Mouse (Mus musculus): Measurements from ENCODE around the gene Smco3. TPM values are rescaled to one million over a fixed set of nuclear protein-coding genes. Genes with fewer than 3 reads are reported as not detected.
"Not testable (repeated sequence)": the region's sequence is repeated elsewhere in the genome, so short reads cannot be mapped to it uniquely, and the experiment has no call there.

Smco3 gene
- not detected in 2 replicates for polyA plus RNA-seq (2012; ENCODE audit: insufficient read depth, insufficient read length, low replicate concordance, missing spikeins)

- TF ChIP-seq CTCF (IDR thresholded peaks at IDR 0.05; ENCODE audit: insufficient read depth, low read depth, low read length) = no peak
- no peak for TF ChIP-seq POLR2A (IDR thresholded peaks at IDR 0.05; ENCODE audit: insufficient read depth, low read depth, low read length)
- WGBS = 58% methylated on average over 4 of the region's 4 CpGs
- H3K4me1 ChIP-seq (ENCODE audit: control insufficient read depth, insufficient read depth, low read length) = 0 out of 2 replicates have a peak, but pooled peaks cover 3% of the 10 kb centered on the region
- 0 out of 2 replicates have a peak within 1 kb of the TSS, but pooled peaks have one; percentile 23 for H3K4me3 ChIP-seq (ENCODE audit: insufficient read depth, low read depth, low read length)
- H3K27ac ChIP-seq (ENCODE audit: insufficient read depth, low read depth, low read length) = 0 out of 2 replicates have a peak within 1 kb of the TSS, but pooled peaks have one; percentile 24
These were observed at the start of gene Smco3 for GRCm38 (mm10) chr6:136835352-136835751. Gene Smco3, minus strand, starts transcription at chr6:136835452.

- H3K27ac ChIP-seq (ENCODE audit: insufficient read depth, low read depth, low read length); H3K4me1 ChIP-seq (ENCODE audit: control insufficient read depth, insufficient read depth, low read length); H3K4me3 ChIP-seq (ENCODE audit: insufficient read depth, low read depth, low read length): not testable (repeated sequence)
- 72% methylated on average over 1 of the region's 1 CpGs for WGBS
These were observed 49.5 kb upstream of the Smco3 start for GRCm38 (mm10) chr6:136884766-136885165.

GRCm38 (mm10) chr6:136883961-136884360 lies 48.7 kb upstream of the Smco3 start:
- 95% methylated on average over 6 of the region's 6 CpGs for WGBS
- no peak overlapping the region for H3K4me3 ChIP-seq (ENCODE audit: insufficient read depth, low read depth, low read length)
- H3K4me1 ChIP-seq (ENCODE audit: control insufficient read depth, insufficient read depth, low read length) = no peaks in the 10 kb centered on the region
- H3K27ac ChIP-seq (ENCODE audit: insufficient read depth, low read depth, low read length) = no peak overlapping the region
- TF ChIP-seq POLR2A (IDR thresholded peaks at IDR 0.05; ENCODE audit: insufficient read depth, low read depth, low read length) (no peak), CTCF (IDR thresholded peaks at IDR 0.05; ENCODE audit: insufficient read depth, low read depth, low read length) (no peak)

GRCm38 (mm10) chr6:136883431-136883915 lies 48.2 kb upstream of the Smco3 start:
- Histone ChIP-seq H3K27ac (ENCODE audit: insufficient read depth, low read depth, low read length) (no peak overlapping the region), H3K4me3 (ENCODE audit: insufficient read depth, low read depth, low read length) (no peak overlapping the region), H3K4me1 (ENCODE audit: control insufficient read depth, insufficient read depth, low read length) (no peaks in the 10 kb centered on the region)
- TF ChIP-seq POLR2A (IDR thresholded peaks at IDR 0.05; ENCODE audit: insufficient read depth, low read depth, low read length) = no peak
- no peak for TF ChIP-seq CTCF (IDR thresholded peaks at IDR 0.05; ENCODE audit: insufficient read depth, low read depth, low read length)
- 95% methylated on average over 3 of the region's 3 CpGs for WGBS

- H3K27ac ChIP-seq (ENCODE audit: insufficient read depth, low read depth, low read length) = no peak overlapping the region
- H3K4me3 ChIP-seq (ENCODE audit: insufficient read depth, low read depth, low read length) = no peak overlapping the region
- TF ChIP-seq POLR2A (IDR thresholded peaks at IDR 0.05; ENCODE audit: insufficient read depth, low read depth, low read length) = no peak
- TF ChIP-seq CTCF (IDR thresholded peaks at IDR 0.05; ENCODE audit: insufficient read depth, low read depth, low read length) = no peak
- H3K4me1 ChIP-seq (ENCODE audit: control insufficient read depth, insufficient read depth, low read length) = no peaks in the 10 kb centered on the region
- WGBS = 81% methylated on average over 8 of the region's 8 CpGs
These were observed 46.4 kb upstream of the Smco3 start for GRCm38 (mm10) chr6:136881678-136882077.

- Histone ChIP-seq H3K4me1 (ENCODE audit: control insufficient read depth, insufficient read depth, low read length) (0 out of 2 replicates have a peak, but pooled peaks cover 2% of the 10 kb centered on the region), H3K27ac (ENCODE audit: insufficient read depth, low read depth, low read length) (no peak within 1 kb of the TSS), H3K4me3 (ENCODE audit: insufficient read depth, low read depth, low read length) (no peak within 1 kb of the TSS)
- TF ChIP-seq POLR2A (IDR thresholded peaks at IDR 0.05; ENCODE audit: insufficient read depth, low read depth, low read length) (no peak), CTCF (IDR thresholded peaks at IDR 0.05; ENCODE audit: insufficient read depth, low read depth, low read length) (no peak)
- 62% methylated on average over 9 of the region's 9 CpGs for WGBS
These were observed 40.4 kb upstream of the Smco3 start, which contains the start of gene Mgp for GRCm38 (mm10) chr6:136875670-136876069. Gene Mgp, minus strand, starts transcription at chr6:136875823.

- 27% methylated on average over 8 of the region's 8 CpGs for WGBS
- H3K4me3 ChIP-seq (ENCODE audit: insufficient read depth, low read depth, low read length) = no peak overlapping the region
- H3K27ac ChIP-seq (ENCODE audit: insufficient read depth, low read depth, low read length) = no peak overlapping the region
These were observed 39.3 kb upstream of the Smco3 start for GRCm38 (mm10) chr6:136874599-136874998.

GRCm38 (mm10) chr6:136868921-136869320 lies 33.7 kb upstream of the Smco3 start:
- Histone ChIP-seq H3K4me3 (ENCODE audit: insufficient read depth, low read depth, low read length) (no peak overlapping the region), H3K27ac (ENCODE audit: insufficient read depth, low read depth, low read length) (no peak overlapping the region), H3K4me1 (ENCODE audit: control insufficient read depth, insufficient read depth, low read length) (no peaks in the 10 kb centered on the region)
- TF ChIP-seq CTCF (IDR thresholded peaks at IDR 0.05; ENCODE audit: insufficient read depth, low read depth, low read length) (no peak), POLR2A (IDR thresholded peaks at IDR 0.05; ENCODE audit: insufficient read depth, low read depth, low read length) (no peak)
- WGBS = 84% methylated on average over 5 of the region's 5 CpGs

More at GRCm38 (mm10) chr6:136874599-136874998, 39.3 kb upstream of the Smco3 start:
- TF ChIP-seq POLR2A (IDR thresholded peaks at IDR 0.05; ENCODE audit: insufficient read depth, low read depth, low read length) = no peak
- TF ChIP-seq CTCF (IDR thresholded peaks at IDR 0.05; ENCODE audit: insufficient read depth, low read depth, low read length) = no peak
- H3K4me1 ChIP-seq (ENCODE audit: control insufficient read depth, insufficient read depth, low read length) = 0 out of 2 replicates have a peak, but pooled peaks cover 2% of the 10 kb centered on the region

- no peak overlapping the region for H3K4me3 ChIP-seq (ENCODE audit: insufficient read depth, low read depth, low read length)
- TF ChIP-seq CTCF (IDR thresholded peaks at IDR 0.05; ENCODE audit: insufficient read depth, low read depth, low read length) (no peak), POLR2A (IDR thresholded peaks at IDR 0.05; ENCODE audit: insufficient read depth, low read depth, low read length) (no peak)
- no peak overlapping the region for H3K27ac ChIP-seq (ENCODE audit: insufficient read depth, low read depth, low read length)
- no peaks in the 10 kb centered on the region for H3K4me1 ChIP-seq (ENCODE audit: control insufficient read depth, insufficient read depth, low read length)
- 95% methylated on average over 4 of the region's 4 CpGs for WGBS
These were observed 30.9 kb upstream of the Smco3 start for GRCm38 (mm10) chr6:136866150-136866549.
